Mouse (Mus musculus): Measurements from ENCODE around the gene Mindy1. TPM values are rescaled to one million over a fixed set of nuclear protein-coding genes. Genes with fewer than 3 reads are reported as not detected.
A peak's percentile ranks its signal among the peaks of the same experiment; 100 is the strongest.

Mindy1 gene
- total RNA-seq (2021) = 10 to 100 TPM; 18.7 to 20.5 TPM

DNA sequence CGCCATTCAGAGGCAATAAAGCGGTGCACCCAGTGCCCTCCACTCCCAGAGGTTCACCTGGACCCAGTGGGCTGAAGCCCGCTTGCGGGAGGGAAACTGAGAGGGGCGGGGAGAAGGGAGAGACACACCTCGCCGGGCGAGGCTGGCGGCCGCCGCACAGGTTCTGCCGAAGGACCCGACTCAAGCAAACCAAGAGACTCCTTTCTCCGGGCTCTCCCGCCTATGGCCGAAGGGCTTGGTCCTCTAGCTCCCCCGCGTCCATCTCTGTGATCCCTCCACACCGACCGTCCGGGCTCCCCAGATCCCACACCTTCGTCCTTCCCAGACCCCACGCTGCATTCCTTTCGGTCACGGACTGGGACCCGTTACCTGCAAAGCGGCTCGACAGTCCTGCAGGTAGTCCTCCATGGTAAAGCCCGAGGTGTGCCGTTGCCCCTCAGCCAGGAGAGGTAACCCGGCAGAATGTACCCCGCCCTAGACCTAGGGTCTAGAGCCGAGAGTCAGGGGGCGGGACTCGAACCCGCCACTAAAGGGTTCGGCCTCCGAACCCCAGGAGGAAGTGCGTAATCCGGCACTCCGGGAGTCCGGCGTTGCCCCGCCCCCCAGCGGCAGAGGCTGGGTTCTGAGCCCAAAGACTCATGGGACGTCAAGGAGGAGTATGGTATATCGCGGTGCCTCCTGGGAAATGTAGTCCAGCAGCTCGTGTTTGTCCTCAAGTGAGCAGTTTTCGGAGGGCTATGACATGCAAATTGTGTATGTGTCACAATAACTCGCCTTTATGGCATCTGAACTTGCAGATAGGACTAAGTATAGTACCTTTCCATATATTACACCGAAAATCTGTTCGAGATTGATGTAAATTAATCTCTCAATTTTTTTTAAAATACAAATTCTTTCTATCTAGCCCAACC is at the start of gene Mindy1, which contains the start of gene Prune1:
TSS of gene Mindy1 (plus strand) at position 130 of the 911 bp plus-strand sequence.
TSS of gene Prune1 (minus strand) at position 861 of the 911 bp plus-strand sequence.
- intact Hi-C loops (cut with DNase I) = loop anchor here (2.0 to 5.0 kb wide), 2 partner anchors 33 to 54 kb away; partner anchors contain the start of genes Cdc42se1 and Cers2

DNA sequence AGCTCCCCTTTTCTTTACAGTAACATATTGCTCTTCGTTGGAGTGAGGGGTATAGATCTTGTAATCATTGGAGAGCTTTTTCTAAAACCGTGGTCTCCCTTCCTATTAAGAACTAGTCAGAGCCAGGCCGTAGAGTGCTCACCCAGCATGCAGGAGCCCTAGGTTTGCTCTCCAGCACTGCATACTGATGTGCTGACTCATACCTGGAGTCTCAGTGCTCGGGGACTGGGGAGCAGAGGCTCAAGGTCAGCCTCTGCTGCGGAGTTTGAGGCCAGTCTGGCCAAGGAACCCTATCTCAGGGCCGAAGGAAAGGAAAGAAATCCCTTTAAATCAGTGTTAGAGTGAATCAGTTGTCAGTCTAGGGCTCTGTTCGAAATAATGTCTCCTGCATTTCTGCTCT is 48.4 kb upstream of the Mindy1 start:
- intact Hi-C loops (cut with DNase I) = no loop called here

More for the DNA sequence above, at the start of gene Mindy1, which contains the start of gene Prune1:
- DNase-seq (ENCODE audit: low spot score in 2 of 2) = peak; percentile 98 to 99

DNA sequence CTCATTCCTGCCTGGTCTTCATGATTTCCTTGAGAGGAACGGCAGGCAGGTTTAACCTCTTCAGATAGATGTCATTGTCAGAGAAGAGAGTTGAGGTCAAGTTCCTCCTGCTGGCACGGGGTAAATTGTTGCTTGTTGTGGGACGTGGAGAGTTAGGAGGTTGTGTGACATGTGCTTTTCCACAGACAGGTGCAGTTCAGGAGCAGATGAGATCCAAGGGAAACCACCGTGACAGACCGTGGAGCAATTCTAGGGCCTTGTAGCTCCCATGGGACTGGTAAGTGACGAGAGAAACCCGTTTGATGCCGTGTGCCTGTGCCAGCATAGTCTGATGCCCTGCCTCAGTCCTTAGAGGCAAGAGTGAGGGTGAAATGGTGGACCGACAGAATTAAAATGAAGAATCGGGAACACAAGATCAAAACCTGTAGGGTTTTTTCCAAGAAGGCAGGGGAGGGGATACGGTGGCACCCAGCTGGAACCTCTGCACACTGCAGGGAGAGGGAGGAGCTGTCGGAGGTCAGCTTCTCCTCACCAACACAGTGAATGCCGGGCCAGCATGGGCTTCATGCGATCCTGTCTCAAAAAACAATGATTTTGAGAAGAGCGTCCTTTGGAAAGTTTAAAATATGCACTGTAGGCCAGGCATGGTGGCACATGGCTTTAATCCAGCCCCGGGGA is 47.7 kb upstream of the Mindy1 start:
- intact Hi-C loops (cut with DNase I) = no loop called here
- no peak for DNase-seq (ENCODE audit: low spot score in 2 of 2)

More for the DNA sequence above, 48.4 kb upstream of the Mindy1 start:
- no peak for DNase-seq (ENCODE audit: low spot score in 2 of 2)

DNA sequence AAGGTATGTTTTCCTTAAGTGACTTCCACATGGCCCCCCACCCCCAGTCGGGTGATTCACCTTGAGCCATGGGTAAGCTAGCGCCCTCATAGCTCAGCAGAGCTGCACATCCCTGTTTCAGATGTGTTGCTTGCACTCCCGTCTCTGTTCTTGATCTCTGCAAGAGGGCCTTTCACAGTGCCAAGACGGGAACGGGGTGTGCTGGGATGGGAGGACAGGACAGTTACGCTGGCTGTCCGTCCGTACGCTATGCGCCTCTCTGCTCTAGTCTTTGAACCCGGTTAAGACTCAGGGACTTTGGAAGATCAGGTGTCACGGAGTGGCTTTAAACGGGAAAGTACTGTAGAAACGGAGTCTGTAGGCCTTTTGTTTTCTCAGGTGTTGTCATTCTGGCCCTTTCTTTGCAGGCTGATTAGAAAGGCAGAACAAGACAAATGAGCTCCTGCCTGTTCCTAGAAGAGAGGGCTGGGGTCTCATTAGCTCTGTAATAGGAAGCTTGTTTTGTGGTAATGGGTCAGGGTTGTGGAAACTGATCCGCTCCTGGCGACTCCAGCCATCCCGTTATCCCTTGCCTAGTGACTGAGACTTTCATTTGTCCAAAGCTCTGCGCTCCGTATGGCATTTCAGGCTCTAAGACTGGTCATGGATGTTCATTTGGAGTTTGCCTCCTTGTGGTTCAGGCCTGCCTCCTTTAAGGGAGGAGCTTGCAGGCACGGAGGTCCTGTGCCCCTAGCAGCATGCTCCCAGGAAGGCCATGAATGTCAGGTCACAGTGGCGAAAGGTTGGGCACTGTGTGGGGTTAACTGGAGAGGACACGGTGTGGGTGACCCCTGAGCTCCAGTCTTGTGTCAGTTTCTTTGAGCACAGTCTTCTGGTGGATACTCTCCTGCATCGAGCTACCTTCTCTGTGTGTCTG is 45.5 kb upstream of the Mindy1 start:
- intact Hi-C loops (cut with DNase I) = no loop called here
- no peak for DNase-seq (ENCODE audit: low spot score in 2 of 2)

DNA sequence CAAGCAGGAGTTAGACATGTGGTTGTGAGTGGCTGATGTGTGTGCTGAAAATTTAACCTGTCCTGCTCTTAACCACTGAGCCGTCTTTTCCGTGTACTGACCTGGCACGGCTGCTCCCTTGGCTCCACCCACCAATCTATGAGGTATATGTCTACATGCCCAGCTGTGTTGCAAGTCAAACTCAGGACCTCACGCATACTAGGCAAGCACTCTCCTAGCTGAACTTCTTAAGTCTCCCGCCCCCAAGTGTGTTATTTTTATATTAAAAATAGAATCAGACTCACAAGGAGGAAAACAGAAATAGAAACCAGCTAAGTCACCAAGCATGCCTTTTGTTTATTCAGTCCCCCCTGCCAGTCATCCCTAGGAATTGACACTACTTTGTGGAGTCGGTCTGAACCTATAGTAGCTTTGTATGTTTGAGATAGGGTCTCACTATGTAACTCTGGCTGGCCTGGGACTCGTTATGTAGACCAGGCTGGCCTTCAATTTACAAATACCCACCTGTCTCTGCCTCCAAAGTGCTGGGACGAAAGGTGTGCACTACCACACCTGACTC is 43.5 kb upstream of the Mindy1 start:
- DNase-seq (ENCODE audit: low spot score in 2 of 2) = no peak
- intact Hi-C loops (cut with DNase I) = no loop called here

DNA sequence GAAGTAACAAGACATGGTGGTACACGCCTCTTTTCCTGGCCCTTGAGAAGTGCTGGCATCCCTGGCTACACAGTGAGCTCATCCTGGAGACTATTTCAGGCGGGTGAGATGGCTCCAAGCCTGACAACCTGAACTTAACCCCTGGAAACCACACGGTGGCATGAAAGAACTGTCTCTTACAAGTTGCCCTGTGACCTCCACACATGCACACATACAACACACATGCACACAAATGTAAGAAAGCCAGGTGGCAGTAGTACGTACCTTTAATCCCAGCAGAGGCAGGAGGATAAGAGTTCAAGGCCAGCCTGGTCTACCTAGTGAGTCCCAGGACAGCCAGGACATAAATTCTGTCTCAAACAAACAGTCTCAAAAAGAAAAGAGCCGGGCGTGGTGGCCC is 42.1 kb upstream of the Mindy1 start:
- intact Hi-C loops (cut with DNase I) = no loop called here
- no peak for DNase-seq (ENCODE audit: low spot score in 2 of 2)

DNA sequence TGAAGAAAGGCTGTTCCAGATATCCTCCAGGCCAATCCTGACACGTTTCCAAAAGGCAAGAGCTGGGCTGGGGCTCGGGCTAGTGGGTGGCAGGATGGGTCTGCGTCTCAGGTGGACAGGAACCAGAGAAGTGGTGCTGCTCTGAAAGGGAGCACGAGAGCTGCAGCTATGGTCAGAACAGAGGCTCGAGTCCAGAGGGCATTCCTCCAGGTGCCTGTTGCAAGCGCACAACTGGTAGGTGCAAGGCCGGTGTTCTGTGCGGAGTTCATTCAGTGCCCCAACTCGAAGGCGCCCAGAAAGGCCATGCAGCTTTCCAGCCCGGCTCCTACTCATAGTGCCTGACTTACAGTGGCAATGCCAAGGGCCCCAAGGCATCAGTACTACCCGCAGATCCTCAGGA is 41.2 kb upstream of the Mindy1 start:
- intact Hi-C loops (cut with DNase I) = no loop called here
- DNase-seq (ENCODE audit: low spot score in 2 of 2) = no peak

DNA sequence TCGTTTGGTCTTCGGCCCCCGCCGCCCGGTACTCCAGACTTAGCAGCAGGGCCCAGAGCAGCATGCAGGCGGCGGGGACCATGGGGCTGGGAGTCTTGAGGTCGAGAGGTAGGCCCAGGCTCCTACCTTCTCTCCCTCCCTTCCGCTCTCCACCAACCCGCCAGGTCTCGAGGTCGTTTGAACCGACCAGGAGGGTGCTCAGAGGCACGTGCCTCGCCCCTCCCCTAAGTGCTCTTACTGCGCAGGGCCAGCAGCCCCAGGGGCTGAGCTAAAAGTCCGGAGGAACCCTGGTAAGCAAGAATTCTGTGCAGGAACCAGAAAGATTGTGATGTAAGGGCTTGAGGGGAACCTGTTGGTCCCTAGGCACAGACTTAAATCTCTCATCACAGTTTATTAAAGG is 40.2 kb upstream of the Mindy1 start:
- DNase-seq (ENCODE audit: low spot score in 2 of 2) = no peak
- intact Hi-C loops (cut with DNase I) = no loop called here

DNA sequence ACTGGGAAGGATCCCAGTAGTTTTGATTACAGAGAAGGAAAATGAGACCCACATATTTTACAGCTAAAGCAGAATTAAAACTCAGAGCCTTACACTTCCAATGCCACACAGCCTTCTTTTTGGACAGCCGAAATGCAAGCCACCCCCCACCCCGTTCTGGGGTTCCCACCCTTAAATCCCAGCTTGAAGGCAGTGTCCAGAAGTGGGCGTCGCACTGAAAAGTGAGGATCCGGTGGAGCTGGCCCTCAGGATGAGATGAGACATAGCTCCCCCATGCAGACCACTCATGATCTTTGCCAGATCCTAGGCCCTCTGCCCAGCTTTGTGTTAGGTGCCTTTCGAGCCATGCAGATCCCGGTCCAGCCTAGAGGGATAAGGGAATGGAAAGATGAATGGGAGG is 39.6 kb upstream of the Mindy1 start, which contains the start of gene Gm128:
TSS of gene Gm128 (minus strand) at position 101 of the 400 bp plus-strand sequence.
- no peak for DNase-seq (ENCODE audit: low spot score in 2 of 2)
- intact Hi-C loops (cut with DNase I) = no loop called here

DNA sequence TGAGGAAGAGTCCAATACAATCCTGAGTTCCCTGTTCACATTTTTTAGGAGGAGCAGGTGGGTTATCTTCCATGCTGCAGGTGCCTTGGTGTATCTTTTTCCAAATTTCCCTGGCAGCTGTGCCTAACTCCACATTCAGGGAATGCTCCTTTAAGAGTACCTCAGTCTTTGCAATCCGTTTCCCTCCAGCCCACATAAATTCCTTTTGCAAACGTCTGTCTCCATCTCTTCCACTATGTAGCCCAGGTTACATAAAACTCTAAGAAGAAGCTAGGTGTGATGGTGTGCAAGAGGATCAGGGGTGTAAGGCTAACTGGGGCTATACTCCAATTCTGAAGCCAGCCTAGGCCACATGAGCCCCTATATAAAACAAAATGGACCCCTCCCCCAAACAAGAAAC is 38.1 kb upstream of the Mindy1 start:
- intact Hi-C loops (cut with DNase I) = no loop called here
- DNase-seq (ENCODE audit: low spot score in 2 of 2) = peak in 1 of 2 experiments; percentile 62

DNA sequence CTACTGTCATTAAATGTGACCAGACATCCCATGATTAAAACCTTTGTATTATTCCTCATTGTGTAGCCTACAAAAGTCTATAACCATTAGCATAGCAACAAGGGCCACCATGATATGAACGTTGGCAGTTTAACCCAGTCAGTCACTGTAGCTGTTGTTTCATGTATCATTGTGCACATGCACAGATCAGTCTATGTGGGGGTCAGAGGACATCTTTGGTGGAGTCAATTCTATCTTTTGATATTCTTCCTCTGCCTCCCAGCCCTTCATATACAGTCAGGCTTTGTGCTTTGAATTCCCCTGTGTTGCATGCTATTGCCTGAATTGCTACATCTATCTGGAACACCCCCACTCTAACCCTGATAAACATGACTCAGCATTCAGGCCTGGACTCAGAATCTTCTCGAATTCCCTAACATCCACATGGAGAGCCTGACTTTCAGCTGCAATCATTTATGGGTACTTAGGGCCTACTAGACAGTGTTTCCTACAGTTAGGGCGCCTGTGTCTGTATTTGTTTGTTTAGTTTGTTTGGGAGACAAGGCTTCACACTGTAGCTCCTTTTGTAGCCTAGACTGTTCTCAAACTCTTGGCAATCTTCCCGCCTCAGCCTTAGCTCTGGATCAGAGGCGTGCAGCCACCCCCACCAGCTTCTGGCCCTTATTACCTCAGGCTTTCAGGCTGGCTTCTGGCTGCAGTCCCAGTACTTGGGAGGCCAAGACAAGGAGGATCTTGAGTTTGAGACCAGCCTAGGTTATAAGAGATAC is 34.5 kb upstream of the Mindy1 start:
- DNase-seq (ENCODE audit: low spot score in 2 of 2) = peak; percentile 38 to 72
- intact Hi-C loops (cut with DNase I) = no loop called here

DNA sequence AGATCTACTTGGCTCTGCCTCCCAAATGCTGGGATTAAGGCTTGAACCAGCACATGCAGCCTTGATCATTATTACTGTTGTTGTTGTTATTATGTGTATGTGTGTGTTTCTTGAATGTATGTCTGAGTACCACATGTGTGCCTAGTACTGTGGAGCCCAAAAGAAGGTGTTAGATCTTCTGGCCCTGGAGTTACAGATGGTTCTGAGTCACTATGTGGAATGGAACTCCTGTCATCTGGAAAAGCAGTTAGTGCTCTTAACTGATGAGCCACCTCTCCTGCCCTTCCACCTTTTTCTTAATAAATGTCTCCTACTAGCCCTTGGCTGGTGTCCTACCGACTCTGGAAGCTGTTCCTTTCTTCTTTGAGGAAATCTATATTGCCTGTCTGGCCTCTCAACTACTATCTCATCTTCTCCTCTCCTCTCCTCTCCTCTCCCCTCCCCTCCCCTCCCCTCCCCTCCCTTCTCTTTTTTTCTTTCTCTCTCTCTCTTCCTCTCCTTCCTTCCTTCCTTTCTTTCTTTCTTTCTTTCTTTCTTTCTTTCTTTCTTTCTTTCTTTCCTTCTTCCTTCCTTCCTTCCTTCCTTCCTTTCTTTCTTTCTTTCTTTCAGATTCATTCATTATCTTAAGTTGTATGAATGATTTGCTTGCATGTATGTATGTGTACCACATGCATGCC is 33.3 kb upstream of the Mindy1 start:
- intact Hi-C loops (cut with DNase I) = no loop called here
- no peak for DNase-seq (ENCODE audit: low spot score in 2 of 2)

DNA sequence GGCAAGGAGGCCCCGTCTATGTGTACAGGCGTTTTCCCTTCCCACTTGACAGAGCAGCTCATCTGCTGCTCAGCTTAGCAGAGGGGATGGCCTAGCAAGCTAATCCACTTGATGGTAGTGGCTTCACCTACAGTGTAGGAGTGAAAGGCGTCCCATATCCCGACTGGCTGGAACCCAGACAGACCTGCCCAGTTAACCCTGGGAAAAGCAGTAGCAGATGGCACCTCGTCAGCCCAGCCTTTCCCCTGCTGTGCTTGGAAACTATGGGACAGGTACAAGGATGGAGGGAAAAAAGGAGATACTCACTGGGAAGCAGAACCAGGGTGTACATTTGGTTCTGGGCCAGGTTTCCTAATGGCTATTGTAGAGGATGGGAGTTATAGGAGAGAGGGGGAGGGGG is 30.8 kb upstream of the Mindy1 start:
- DNase-seq (ENCODE audit: low spot score in 2 of 2) = no peak
- intact Hi-C loops (cut with DNase I) = no loop called here

DNA sequence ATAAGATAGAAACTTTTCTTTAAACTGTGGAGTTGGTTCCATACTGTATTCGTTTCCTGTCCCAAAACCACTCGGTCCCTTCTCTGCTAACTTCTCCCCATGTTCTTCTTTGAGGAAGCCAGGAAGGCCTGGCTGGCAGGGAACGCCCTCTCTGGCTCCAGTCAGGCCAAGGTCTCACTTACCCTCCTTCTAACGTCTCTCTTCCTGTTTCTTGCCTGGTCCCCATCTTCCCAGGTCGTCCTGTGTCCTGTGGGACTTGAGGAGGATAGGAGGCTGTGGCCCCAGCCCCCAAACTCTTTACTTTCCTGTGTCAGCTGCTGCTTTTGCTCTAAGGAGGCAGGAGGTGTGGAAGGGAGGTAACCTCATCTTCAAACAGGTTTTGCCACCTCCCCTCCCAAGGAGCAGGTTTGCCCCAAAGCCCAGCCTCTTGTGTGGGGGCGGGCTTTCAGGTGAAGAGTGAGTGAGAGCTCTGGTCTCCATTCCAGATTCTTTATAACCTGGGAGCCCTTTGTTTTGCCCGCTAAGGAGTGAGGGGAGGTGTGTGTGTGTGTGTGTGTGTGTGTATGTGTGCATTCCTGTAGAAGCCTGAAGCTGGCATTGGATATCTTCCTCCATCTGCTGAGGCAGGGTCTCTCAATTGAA is 30.2 kb upstream of the Mindy1 start, which contains the start of gene Bnipl:
TSS of gene Bnipl (minus strand) at position 411 of the 642 bp plus-strand sequence.
- intact Hi-C loops (cut with DNase I) = no loop called here
- no peak for DNase-seq (ENCODE audit: low spot score in 2 of 2)

DNA sequence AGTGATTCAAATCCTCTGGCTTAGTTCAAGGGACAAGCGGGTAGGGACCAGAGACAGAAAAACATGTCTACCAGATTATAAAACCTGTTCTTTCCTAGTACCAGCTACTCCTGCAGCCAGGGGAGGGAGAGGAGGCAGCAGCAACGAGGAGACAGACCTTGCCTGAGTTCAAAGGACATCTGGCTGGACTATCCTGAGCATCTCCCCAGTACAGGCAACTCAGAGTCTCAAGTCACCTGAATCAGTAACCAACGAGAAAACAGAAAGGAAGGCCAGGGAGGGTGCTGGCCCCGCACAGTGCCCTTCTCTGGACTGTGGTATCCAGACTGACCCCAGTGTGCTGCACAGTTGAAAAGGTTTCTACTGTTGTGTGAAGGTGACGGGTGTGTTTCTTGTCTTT is 24.2 kb upstream of the Mindy1 start:
- no peak for DNase-seq (ENCODE audit: low spot score in 2 of 2)
- intact Hi-C loops (cut with DNase I) = no loop called here

DNA sequence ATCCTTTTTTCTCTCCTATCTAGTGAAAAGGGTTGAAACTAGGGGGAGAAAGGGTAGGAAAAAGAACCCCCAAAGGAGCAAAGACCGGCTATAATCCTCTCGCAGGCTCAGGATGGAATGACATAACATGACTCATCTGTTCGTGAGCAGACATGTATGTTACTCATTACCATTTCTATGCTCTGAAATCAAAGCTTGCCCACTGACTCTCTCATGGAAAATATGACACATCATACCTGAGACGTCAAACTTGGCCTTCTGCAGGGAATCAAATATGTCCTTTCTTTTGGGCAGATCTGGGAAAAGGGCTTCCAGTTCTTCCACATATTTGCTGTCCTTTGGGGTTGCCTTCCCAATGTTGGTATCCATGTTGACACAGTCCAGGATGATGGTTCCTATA is 19.2 kb upstream of the Mindy1 start:
- intact Hi-C loops (cut with DNase I) = loop anchor here (5.0 to 10.0 kb wide), 2 partner anchors 47 to 120 kb away; partner anchors contain the start of genes Gabpb2 and Tnfaip8l2
- no peak for DNase-seq (ENCODE audit: low spot score in 2 of 2)

DNA sequence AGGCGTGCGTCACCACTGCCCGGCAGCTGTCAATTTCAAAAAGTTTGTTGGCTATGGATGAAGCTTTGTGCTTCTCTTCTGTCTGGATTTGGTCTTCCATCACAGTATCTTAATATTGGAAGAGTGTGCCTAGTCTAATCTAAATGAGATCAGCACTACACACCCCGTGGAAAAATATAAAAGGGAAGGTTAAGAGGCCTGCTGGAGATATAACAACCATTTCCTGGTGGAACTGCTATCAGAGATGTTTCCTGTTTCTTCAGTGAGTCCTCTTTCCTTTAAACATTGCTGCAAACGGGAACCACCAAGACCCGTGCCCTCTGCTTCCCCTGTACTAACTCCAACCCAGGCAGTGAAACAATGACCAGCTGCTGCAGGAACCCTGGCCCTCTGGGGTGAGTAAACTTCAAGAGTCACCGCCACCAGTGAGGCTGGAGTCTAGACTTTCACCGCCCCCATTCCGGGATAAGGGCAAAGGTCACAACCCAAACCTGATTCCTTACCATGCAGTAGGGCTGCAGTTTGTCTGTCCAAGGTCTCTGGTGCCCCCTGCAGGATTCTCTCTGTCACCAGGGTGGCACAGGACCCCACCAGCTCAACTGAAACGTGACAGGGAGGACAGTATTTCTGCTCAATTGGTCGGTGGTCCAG is 17.9 kb upstream of the Mindy1 start:
- intact Hi-C loops (cut with DNase I) = loop anchor here (5.0 to 10.0 kb wide), 2 partner anchors 48 to 121 kb away; partner anchors contain the start of genes Gabpb2 and Tnfaip8l2
- peak; percentile 51 to 59 for DNase-seq (ENCODE audit: low spot score in 2 of 2)

Data from left cerebral cortex, postnatal 25 days (tissue).